Mouse (Mus musculus): ENCODE measurements around the gene Ncapd2. TPM values are rescaled to one million over a fixed set of nuclear protein-coding genes. Genes with fewer than 3 reads are reported as not detected.

Gene Ncapd2
- polyA plus RNA-seq, 1 experiment, result 51.7 TPM

DNA sequence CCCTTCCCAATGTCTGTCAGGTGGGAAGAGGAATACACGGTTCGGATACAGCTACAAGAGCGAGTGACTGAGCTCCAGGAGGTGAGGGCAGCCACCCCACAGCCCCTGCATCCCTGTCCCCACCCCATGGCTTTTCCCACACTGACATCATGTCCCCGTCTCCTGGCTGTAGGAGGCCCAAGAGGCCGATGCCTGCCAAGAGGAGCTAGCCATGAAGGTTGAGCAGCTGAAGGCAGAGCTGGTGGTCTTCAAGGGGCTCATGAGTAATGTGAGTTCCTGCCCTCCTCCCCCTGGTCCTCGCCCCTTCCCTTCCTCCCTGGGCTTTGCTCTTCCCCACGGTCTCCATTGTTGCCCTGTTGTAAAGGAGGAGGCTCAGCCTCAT lies 41.9 kb downstream of the Ncapd2 start:
- no peak for DNase-seq (ENCODE audit: extremely low spot score in 1 of 2, low spot score in 1 of 2)

DNA sequence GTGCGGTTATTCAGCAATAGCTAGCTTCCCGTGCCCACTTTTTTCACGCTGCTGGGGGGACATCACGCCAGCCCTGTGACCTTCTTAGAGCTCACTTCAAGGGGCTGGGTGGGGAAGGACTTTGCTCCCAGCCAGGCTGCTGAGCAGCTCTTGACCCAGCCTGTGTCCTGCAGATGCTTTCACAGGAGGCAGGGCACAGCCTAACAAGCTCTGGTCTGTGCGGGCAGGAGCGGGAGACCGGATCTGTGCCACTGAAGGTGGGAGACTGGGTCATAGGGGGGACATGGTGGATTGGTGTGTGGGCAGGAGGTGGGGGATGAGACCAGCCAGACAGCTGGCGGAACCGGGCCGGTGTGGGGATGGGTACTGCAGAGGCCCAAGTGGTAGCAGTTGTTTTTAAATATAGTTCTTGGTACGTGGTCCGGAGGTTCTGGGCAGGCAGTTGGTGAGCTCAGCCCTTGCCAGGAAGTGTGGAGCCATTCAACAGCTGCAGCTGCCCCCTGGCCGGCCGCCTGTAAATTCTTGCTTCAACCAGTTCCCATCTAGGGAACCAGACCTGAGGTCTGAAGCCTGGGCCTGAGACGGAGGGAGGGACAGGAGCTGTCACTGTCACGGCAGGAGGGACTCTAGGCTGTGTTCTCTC lies 42.5 kb downstream of the Ncapd2 start:
- DNase-seq (ENCODE audit: extremely low spot score in 1 of 2, low spot score in 1 of 2), result peak in 1 of 2 experiments; percentile 70

DNA sequence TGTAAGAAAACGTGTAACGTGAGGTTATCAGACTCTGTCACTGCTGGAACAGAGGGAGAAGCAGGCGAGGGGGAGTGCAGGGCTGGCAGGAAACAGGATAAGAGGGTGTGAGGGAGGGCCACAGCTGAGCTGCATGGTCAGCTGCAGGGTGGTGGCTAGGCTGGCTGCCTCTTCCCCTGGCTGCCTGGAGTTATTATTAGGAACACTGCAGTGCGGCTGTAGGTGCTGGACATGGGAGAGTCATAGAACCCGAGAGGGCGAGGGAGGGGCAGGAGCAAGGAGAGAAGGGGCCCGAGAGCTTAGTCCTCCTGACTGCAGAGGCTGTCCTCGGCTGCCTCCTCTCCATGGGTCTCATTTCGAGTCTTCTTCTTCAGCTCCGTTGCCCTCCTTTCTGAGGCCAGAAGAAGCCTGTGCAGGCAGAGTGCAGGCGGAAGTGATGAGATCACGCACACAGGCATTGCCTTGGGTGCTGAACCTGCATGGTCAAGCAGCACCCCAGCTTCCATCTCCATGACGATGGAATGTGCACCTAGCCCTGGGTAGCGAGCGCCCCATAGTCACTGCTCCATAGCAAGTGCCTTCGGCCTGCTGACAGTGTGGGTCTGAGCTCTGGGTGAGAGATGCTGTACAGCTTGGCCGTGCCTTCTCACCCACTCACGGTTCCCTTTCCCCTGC lies 43.1 kb downstream of the Ncapd2 start:
- peak in 1 of 2 experiments; percentile 64 for DNase-seq (ENCODE audit: extremely low spot score in 1 of 2, low spot score in 1 of 2)

DNA sequence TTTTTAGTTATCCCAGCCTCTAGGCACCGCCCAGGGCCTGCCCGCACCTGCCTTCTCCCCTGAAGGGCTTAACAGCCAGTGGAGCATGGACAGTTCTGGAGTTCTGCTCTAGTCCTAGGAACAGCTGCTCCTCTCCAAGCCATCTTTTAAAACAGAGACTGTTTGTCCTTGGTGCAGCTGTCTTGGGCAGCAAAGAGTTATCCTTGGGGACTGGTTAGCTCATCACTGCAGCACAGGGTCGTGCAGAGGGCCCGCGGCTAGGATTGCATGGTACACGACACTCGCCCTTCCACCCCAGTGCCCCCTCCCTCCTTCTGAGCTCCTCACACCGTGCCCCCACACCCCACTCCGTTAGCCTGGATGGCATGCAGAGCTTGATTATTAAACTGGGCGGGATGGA lies 44.2 kb downstream of the Ncapd2 start:
- DNase-seq (ENCODE audit: extremely low spot score in 1 of 2, low spot score in 1 of 2), result no peak

DNA sequence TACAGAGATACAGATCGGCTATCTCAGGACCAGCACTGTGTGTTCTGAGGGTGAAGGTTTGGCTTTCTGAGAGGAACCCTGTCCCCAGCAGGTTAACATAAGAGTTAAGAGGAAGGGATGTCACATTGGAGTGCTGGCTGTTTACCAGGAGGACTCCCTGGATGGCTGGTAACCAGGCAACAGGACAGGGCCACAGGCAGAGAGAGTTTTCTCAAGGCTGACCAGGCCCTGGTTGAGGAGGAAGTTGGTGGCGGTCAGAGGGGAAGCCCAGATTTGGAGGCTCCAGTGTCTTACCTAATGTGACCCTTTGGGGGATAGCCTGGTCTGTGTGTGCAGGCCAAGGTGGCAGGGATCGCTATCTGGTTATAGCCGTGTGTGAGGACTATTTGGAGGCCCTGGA lies 44.7 kb downstream of the Ncapd2 start:
- peak in 1 of 2 experiments; percentile 43 for DNase-seq (ENCODE audit: extremely low spot score in 1 of 2, low spot score in 1 of 2)

DNA sequence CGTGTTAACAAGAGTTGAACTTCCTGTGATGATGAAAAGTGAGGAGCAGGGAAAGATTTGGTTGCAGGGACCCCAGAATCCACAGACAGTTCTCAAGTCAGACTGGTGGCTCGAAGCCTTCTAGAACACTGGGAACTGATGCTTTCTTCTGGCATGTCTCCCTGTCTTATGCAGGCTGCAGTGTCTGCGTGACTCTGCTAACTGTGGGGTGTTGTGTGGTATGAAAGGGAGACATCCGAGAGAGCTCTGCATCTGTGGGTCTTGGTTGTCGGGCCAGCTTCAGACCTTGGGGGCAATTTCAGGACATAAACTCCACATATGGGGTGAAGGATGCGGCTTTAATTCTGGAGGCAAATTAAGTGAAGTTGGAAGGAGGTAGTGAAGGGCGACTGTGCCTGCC lies 45.4 kb downstream of the Ncapd2 start:
- DNase-seq (ENCODE audit: extremely low spot score in 1 of 2, low spot score in 1 of 2), result peak in 1 of 2 experiments; percentile 46

DNA sequence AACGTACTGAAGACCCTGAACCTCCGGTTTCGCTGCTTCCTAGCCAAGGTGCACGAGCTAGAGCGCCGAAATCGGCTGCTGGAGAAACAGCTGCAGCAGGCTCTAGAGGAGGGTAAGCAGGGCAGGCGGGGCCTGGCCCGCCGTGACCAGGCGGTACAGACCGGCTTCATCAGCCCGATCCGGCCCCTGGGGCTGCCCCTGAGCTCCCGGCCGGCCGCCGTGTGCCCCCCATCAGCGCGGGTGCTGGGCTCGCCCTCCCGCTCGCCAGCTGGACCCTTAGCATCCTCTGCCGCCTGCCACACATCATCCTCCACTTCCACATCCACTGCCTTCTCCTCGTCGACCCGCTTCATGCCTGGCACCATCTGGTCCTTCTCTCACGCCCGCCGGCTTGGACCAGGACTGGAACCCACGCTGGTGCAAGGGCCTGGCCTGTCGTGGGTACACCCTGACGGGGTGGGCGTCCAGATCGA lies 46.0 kb downstream of the Ncapd2 start:
- DNase-seq (ENCODE audit: extremely low spot score in 1 of 2, low spot score in 1 of 2), result no peak

DNA sequence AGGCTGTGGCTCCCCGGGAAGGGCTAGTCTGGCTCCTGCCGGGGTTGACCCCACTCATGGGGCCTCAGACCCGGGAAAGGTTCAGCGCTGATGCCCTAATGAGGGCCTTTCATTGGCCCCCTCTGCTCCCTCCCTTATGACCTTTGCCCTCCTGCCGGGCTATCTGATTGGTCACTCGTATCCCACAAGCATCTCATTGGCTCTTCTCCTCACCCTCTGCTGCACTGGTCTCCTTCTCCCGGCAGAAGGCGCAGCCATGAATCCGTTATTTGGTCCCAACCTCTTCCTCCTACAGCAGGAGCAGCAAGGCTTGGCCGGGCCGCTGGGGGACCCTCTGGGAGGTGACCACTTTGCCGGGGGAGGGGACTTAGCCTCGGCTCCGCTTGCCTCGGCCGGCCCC lies 46.5 kb downstream of the Ncapd2 start, which contains the start of gene Iffo1:
Gene Iffo1, plus strand, starts transcription at position 241 of the 400 bp plus-strand sequence.
- peak; percentile 94 to 95 for DNase-seq (ENCODE audit: extremely low spot score in 1 of 2, low spot score in 1 of 2)

DNA sequence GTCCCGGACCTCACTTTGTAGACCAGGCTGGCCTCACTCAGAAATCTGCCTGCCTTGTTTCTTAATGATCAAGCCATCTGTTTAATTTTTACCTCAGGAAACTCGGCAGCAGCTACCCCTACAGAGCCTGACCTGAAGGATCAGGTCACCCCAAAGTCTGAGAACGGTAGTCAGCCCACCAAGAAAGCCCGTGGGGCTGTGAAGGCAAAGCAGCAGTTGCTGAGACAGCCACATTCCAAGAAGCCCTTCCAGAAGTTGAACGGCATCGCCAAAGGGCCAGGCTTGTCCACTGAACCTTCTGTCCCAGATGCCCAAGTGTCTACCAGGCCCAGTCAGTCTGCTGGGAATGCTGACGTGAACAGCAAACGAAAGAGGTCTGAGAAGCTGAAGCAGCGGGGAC lies 47.6 kb downstream of the Ncapd2 start:
- DNase-seq (ENCODE audit: extremely low spot score in 1 of 2, low spot score in 1 of 2), result no peak

DNA sequence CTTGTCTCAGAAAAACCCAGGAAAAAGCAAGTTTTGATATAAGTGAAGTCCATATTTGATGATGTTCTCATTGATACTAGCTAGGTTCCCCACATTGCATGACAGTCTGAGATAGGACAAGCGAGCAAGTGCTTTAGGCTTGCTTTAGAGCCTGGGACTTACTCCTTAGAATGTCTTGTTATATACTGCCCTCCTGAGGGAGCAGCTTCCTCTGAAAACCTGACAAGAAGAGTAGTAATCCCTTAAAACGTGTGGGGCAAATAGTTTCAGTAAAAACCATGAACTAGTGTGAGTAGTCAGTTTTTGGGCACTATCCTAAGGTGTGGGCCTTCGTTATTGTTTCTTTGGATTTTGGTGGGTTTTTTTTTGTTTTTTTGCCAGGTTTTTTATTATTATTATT lies 48.4 kb downstream of the Ncapd2 start:
- DNase-seq (ENCODE audit: extremely low spot score in 1 of 2, low spot score in 1 of 2), result no peak

DNA sequence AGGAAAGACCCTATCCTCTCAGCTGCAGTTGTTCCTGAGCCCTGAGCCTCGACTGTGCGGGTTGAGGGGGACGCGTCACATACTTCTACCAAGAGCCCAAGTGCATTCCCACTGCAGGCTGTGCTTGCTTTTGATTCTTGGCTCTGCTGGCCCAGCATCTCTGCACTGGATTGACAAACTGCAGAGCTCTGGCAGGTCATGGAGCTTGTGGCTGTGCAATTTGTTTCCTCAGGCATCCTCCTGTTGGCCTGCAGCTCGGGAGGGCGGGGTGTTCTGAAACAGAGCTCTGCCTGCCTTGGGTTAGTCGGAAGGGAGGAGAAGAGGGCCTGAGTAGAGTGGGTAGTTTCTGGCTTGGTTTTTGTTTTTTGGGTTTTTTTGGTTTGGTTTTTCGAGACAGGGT lies 49.1 kb downstream of the Ncapd2 start:
- no peak for DNase-seq (ENCODE audit: extremely low spot score in 1 of 2, low spot score in 1 of 2)

DNA sequence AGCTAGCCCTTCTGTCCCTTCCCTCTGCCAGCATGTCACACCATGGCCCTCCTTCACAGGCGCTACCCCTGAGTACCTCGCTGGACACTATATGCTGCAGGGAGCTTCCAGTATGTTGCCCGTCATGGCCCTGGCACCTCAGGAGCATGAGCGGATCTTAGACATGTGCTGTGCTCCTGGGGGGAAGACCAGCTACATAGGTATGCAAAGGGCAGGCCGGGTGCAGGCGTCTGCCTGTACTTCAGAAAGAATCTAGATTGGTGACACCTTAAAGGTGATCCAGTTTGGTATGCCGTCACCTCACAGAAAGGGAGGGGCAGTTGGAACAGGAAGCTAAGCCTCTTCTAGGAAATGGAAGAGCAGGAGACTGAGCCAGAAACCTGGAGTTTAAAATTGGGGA lies 51.8 kb downstream of the Ncapd2 start:
- DNase-seq (ENCODE audit: extremely low spot score in 1 of 2, low spot score in 1 of 2), result no peak

DNA sequence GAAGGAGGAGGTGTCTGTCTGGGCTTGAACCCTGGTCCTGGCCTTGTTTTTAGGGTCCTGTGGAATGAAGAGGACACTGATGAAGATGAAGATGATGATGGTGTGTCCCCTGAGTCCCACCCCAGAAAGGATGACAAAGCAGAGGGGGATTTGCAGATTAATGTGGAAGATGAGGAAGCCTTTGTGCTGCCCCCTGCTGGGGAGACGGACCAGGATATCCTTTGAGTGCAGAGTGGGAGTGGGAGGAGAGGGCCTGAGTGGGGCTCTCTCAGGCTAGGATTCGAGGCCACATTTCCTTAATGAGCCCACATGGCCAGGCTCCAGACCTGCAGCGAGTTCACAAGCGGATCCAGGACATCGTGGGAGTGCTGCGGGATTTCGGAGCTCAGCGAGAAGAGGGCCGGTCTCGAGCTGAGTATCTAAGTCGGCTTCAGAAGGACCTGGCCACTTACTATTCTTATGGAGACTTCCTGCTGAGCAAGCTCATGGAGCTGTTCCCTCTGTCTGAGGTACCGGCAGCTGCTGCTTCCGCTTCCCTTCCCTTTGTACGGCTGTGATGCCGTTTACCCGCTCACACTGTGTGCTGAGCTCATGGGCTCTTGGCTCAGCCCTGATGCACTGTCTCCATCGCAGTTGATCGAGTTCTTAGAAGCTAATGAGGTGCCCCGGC lies 54.4 kb downstream of the Ncapd2 start:
- DNase-seq (ENCODE audit: extremely low spot score in 1 of 2, low spot score in 1 of 2), result peak in 1 of 2 experiments; percentile 66

DNA sequence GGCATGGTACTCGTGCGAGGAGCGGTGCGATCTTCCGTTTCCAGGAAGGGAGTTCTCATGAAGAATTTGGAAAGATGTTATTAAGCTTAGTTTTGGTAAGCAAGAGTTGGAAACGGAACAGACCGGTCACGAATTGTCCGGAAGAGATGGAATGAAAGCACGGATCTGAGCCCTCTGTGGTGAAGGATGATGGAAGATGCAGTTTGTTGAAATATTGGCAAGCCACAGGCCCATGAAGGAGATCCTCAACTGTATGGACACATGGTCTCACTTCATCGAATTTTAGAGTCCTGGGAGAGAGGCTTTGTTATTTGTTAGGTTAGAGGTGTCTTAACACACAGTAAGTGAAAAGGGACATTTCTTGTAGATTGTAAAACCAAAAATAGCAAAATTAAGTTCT lies 59.0 kb downstream of the Ncapd2 start:
- no peak for DNase-seq (ENCODE audit: extremely low spot score in 1 of 2, low spot score in 1 of 2)

DNA sequence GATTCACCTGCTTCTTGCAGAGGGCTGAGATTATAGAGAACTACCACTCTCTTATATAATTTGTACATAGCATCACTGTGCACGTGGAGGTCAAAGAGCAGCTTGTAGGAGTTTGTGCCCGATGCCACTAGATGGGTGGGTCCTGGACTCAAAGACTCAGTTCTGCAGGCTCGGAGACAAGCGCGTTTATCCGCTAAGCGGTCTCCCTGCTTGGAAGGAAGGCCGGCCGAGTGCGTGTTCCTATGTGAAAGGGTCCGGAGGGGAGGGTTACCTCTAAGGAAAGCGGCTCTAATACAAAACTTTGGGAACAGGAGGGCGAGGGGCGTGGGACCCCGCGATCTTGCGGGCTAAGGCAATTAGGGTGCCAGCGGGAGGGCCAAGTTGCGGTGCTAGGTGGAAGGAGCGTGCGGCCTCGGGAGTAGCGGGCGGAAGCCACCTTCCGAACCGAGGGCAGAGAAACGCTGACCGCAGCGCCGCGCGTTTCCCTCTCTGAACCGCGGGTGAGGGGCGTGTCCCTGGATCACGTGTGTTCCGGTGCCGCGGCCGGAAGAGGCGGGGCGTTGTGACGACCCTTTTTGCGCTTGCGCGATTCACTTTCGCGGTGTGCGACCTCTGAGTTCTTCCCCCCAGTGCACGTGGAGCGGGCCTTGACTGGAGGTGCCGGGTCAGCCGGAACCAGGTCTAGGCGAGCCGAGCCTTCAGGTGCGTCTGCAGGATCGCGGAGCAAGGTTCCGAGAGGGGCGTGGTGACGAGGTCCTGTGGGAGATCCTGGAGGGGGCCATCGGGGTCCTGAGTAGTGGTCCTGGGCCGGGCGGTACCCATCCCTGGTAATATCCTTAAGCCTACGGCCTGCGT lies 60.0 kb downstream of the Ncapd2 start, which contains the start of gene Nop2:
Gene Nop2, plus strand, starts transcription at position 608 of the 855 bp plus-strand sequence.
- DNase-seq (ENCODE audit: extremely low spot score in 1 of 2, low spot score in 1 of 2), result peak in 1 of 2 experiments; percentile 87

DNA sequence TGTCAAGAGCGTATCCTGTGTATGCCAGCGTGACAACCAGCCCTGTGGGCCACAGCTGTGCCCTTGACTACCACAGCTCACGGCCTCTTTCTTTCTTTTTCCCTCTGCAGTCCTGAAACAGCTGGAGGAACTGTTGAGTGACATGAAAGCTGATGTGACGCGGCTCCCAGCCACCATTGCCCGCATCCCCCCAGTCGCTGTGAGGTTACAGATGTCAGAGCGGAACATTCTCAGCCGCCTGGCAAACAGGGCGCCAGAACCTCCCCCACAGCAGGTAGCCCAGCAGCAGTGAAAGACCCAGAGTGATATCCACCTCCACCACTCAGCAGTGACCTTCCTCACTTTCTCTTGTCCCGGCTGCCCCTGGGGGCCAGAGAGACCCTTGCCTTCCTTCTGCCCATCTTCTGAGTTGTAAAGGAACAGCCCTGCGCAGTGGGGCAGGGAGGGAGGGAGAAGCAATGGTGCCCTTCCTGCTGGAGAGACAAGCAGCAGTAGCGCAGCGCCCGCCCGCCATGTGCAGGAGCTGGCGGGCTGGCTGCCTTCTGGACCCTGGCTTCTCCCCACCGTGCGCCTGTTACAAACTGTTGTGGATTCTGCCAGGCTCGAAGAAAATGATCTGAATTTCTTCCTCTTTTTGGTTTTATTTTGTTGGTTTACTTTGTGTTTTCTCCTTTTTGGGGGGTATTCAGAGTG lies 61.6 kb downstream of the Ncapd2 start:
- DNase-seq (ENCODE audit: extremely low spot score in 1 of 2, low spot score in 1 of 2), result no peak

DNA sequence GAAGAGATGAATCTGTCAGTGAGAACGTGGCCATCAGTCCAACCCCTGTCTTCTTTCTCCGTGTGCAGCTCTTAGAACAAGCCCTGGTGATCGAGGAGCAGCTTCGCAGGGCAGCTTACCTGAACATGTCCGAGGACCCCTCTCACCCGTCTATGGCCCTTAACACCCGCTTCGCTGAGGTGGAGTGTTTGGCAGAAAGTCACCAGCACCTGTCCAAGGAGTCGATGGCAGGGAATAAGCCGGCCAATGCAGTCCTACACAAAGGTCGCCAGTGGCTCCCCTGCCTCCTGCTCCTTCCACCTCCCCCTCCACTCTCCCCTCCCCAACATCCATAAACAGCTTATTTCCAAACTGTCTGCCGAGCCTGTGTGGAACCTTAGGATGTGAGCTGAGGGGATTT lies 62.8 kb downstream of the Ncapd2 start:
- DNase-seq (ENCODE audit: extremely low spot score in 1 of 2, low spot score in 1 of 2), result no peak

DNA sequence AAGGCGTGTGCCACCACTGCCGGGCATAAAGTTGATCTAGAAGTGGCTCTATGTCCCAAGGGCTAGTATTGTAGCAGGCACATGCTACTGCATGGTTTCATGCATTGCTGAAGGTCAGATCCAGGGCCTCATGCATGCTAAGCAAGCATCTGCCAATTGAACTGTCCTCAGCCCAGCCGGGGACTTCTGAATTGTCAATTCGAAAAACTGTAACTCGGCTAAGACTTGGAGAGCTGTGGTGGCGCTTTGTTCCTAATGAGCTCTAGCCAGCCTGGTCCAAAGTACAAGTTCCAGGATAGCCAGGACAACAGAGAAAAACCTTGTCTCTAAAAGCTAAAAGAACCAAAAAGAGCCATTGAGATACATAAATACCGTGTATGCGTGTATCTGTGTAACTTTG lies 72.1 kb downstream of the Ncapd2 start:
- DNase-seq (ENCODE audit: extremely low spot score in 1 of 2, low spot score in 1 of 2), result no peak
